Mouse (Mus musculus) heart, adult 11 months (tissue): Measurements from ENCODE around the gene March2.

Source experiments
- DNase-seq: peaks from one replicate; pipeline ENCODE4 v3.0.0; 2022

Gene March2

GRCm38 (mm10) chr17:33718384-33718881 lies at the start of gene March2:
Gene March2, minus strand, starts transcription at chr17:33718670.
- peak; percentile 100 for DNase-seq

- no peak for DNase-seq
These were observed 47.9 kb upstream of the March2 start for GRCm38 (mm10) chr17:33766389-33766788.

- peak; percentile 100 for DNase-seq
These were observed 42.0 kb upstream of the March2 start, which contains the start of gene Rab11b for GRCm38 (mm10) chr17:33760255-33761165. Gene Rab11b, minus strand, starts transcription at chr17:33760530.

GRCm38 (mm10) chr17:33759767-33760254 lies 41.3 kb upstream of the March2 start:
- DNase-seq, result peak; percentile 99

- peak; percentile 96 for DNase-seq
These were observed 38.8 kb upstream of the March2 start for GRCm38 (mm10) chr17:33757231-33757630.

GRCm38 (mm10) chr17:33756108-33756790 lies 37.8 kb upstream of the March2 start:
- peak; percentile 96 for DNase-seq

- peak; percentile 93 for DNase-seq
These were observed 37.1 kb upstream of the March2 start for GRCm38 (mm10) chr17:33755418-33756107.

GRCm38 (mm10) chr17:33754656-33755055 lies 36.2 kb upstream of the March2 start:
- peak; percentile 85 for DNase-seq

GRCm38 (mm10) chr17:33752297-33752696 lies 33.8 kb upstream of the March2 start:
- peak; percentile 33 for DNase-seq

- DNase-seq, result peak; percentile 62
These were observed 32.7 kb upstream of the March2 start for GRCm38 (mm10) chr17:33751181-33751580.

GRCm38 (mm10) chr17:33749451-33749850 lies 31.0 kb upstream of the March2 start:
- DNase-seq, result peak; percentile 84

GRCm38 (mm10) chr17:33746011-33746410 lies 27.5 kb upstream of the March2 start:
- DNase-seq, result peak; percentile 96

- peak; percentile 70 for DNase-seq
These were observed 26.4 kb upstream of the March2 start for GRCm38 (mm10) chr17:33744686-33745384.

GRCm38 (mm10) chr17:33742420-33742819 lies 23.9 kb upstream of the March2 start:
- DNase-seq, result peak; percentile 48

GRCm38 (mm10) chr17:33733526-33733925 lies 15.1 kb upstream of the March2 start:
- peak; percentile 67 for DNase-seq

GRCm38 (mm10) chr17:33732556-33733083 lies 14.2 kb upstream of the March2 start:
- DNase-seq, result peak; percentile 92

GRCm38 (mm10) chr17:33729215-33729614 lies 10.7 kb upstream of the March2 start:
- peak; percentile 45 for DNase-seq

GRCm38 (mm10) chr17:33728396-33728795 lies 9.9 kb upstream of the March2 start:
- DNase-seq, result peak; percentile 58

- DNase-seq, result peak; percentile 82
These were observed 1.4 kb upstream of the March2 start for GRCm38 (mm10) chr17:33719736-33720378.

- peak; percentile 84 for DNase-seq
These were observed 665 bp upstream of the March2 start for GRCm38 (mm10) chr17:33718944-33719725.
